Mouse (Mus musculus): ENCODE results near the gene Slc17a9. TPM values are rescaled to one million over a fixed set of nuclear protein-coding genes. Genes with fewer than 3 reads are reported as not detected.

Gene Slc17a9
- polyA plus RNA-seq (2012; rRNA removed; ENCODE audit: low replicate concordance): 36.7 and 46.3 TPM in 2 replicates

GRCm38 (mm10) chr2:180724585-180725413 lies at the start of gene Slc17a9:
Slc17a9 (plus strand) TSS chr2:180725263.

GRCm38 (mm10) chr2:180709923-180710272 lies 15.2 kb upstream of the Slc17a9 start, which contains the start of the genes Dido1 and Gid8:
Dido1 (minus strand) TSS chr2:180709999.
Gid8 (plus strand) TSS chr2:180710117.

GRCm38 (mm10) chr2:180776793-180777192 lies 51.7 kb downstream of the Slc17a9 start, which contains the start of gene Bhlhe23:
Bhlhe23 (minus strand) TSS chr2:180776900.

Other genes starting within 250 kb of the Slc17a9 start
- not detected in 2 replicates for gene Ntsr1, start 225.3 kb upstream of the Slc17a9 start, polyA plus RNA-seq (2012; rRNA removed; ENCODE audit: low replicate concordance)
- 24.8 and 28.3 TPM in 2 replicates for gene Mrgbp, start 144.0 kb upstream of the Slc17a9 start, polyA plus RNA-seq (2012; rRNA removed; ENCODE audit: low replicate concordance)
- 26.0 and 34.5 TPM in 2 replicates for gene Ogfr, start 136.0 kb upstream of the Slc17a9 start, polyA plus RNA-seq (2012; rRNA removed; ENCODE audit: low replicate concordance)
- 2.9 and 6.2 TPM in 2 replicates for gene Col9a3, start 127.5 kb upstream of the Slc17a9 start, polyA plus RNA-seq (2012; rRNA removed; ENCODE audit: low replicate concordance)
- gene Tcfl5, start 82.6 kb upstream of the Slc17a9 start, polyA plus RNA-seq (2012; rRNA removed; ENCODE audit: low replicate concordance): 0.14 TPM in 1 of 2 replicates, not detected in the other
- gene Dido1, start 15.3 kb upstream of the Slc17a9 start, polyA plus RNA-seq (2012; rRNA removed; ENCODE audit: low replicate concordance): 11.9 and 18.3 TPM in 2 replicates
- 20.8 and 40.7 TPM in 2 replicates for gene Gid8, start 15.1 kb upstream of the Slc17a9 start, polyA plus RNA-seq (2012; rRNA removed; ENCODE audit: low replicate concordance)
- gene Bhlhe23, start 51.6 kb downstream of the Slc17a9 start, polyA plus RNA-seq (2012; rRNA removed; ENCODE audit: low replicate concordance): not detected in 2 replicates
- 22.5 and 61.6 TPM in 2 replicates for gene Ythdf1, start 195.7 kb downstream of the Slc17a9 start, polyA plus RNA-seq (2012; rRNA removed; ENCODE audit: low replicate concordance)
- gene Birc7, start 203.8 kb downstream of the Slc17a9 start, polyA plus RNA-seq (2012; rRNA removed; ENCODE audit: low replicate concordance): not detected in 2 replicates
- gene Nkain4, start 229.4 kb downstream of the Slc17a9 start, polyA plus RNA-seq (2012; rRNA removed; ENCODE audit: low replicate concordance): 0.88 and 1.0 TPM in 2 replicates
- gene Arfgap1, start 242.0 kb downstream of the Slc17a9 start, polyA plus RNA-seq (2012; rRNA removed; ENCODE audit: low replicate concordance): 47.7 and 59.1 TPM in 2 replicates

Measured in mammary gland, adult 2 months (tissue).